Mouse (Mus musculus): Measurements from ENCODE around the gene Omt2b.
"Not testable (repeated sequence)": the region's sequence is repeated elsewhere in the genome, so short reads cannot be mapped to it uniquely, and the experiment has no call there.

- peak; percentile 58 for TF ChIP-seq CTCF (IDR thresholded peaks at IDR 0.05; ENCODE audit: insufficient read depth, low read length)
- not testable (repeated sequence) for TF ChIP-seq POLR2A (IDR thresholded peaks at IDR 0.05; ENCODE audit: borderline replicate concordance, extremely low read depth, low read depth, low read length)
Measured at GRCm38 (mm10) chr9:78340324-78340723, 12.9 kb downstream of the Omt2b start.

All from lung, adult 2 months (tissue).